Mouse (Mus musculus) R1 (cell line): ENCODE results near the gene Gcnt2.

Experiments used
- DNase-seq: peaks from one replicate; pipeline ENCODE4 v3.0.0-alpha.2; 2018; ENCODE audit warnings: low read depth, low spot score

The Gcnt2 gene

DNA sequence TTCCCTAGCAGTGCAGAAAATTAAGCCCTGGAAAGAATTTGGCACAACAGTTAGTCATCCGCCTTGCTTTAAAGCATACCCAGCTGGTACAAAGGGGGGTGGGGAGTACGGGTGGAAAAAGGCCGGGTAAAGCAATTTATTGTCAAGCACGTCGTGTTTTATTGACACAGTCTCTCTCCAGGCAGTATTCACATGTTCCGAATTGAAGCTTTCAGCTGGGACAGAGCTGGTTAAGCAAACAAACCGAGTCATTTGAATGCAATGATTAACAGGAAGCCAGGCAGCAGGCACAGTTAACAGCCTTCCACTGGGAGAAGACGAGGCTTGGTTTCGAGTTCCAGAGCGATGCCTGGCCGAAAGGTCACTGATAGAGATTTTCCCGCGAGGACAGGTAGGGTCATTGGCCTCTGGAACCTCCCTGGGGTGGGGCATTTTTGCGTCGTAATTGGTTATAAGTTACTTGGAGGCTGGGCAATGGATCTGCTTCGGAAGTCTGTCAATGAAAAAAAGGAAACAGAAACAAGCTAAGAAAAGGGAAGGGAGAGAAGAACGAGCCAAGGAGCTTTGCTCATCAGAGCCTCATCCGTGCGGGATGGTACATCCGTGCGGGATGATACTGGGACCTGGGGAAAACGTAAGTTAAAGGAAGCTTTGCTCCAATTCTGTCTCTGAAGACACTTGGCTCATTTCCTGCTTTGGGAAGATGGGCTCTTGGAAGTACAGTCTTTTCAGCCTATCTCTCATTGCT, at the start of gene Gcnt2:
TSS of gene Gcnt2 (plus strand) at position 103 of the 748 bp plus-strand sequence.
- peak; percentile 38 for DNase-seq

DNA sequence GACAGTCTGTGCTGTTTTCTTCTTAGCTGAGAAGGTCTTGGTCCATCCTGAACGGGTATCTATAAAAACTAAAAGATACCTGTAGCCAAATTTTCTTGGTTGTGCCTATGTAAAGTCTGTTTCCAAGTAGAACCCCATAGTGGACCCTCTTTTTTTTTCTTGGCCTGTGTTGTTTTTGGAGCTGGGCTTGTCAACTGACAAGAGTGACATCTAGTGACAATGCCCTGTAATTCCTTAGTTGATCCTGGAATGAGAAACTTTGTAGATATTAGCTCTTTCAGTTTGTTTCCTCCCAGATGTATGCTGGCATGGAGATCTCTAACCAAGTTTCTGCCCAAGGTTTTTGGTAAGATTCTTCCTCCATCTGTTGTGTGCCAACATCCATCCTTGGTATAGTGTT, 38.9 kb upstream of the Gcnt2 start:
- DNase-seq, result no peak

- no peak for DNase-seq
These were observed 37.6 kb upstream of the Gcnt2 start for GRCm38 (mm10) chr13:40821911-40822310.

DNA sequence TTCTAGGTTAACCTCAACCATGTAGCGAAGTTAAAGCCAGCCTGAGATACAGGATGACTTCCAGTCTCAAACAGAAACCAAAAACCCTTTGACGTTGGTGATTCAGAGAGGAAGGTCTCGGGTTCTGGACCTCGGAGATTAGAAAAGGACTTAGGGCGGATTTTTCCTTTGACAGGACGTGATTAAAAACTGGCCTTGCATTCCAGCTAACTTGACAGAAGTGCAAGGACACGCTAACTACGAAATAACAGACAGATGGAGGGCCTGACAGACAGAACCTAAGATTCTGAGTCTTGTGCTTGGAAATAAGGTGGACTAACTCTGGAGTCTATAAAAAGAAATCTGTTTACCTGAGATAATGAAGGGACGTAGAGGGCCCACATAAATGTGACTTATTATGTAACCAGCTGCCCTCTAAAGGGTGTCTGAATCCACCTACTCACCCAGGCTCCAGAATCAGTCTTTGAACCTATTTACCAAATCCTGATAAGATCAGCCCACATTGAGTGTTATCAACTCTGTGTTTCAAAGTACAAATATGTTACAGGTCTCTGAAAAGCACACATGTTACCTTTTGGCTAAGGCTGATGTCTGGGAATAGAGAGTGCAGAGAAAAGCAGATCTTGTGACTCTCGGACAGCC, 18.3 kb upstream of the Gcnt2 start:
- DNase-seq, result no peak

DNA sequence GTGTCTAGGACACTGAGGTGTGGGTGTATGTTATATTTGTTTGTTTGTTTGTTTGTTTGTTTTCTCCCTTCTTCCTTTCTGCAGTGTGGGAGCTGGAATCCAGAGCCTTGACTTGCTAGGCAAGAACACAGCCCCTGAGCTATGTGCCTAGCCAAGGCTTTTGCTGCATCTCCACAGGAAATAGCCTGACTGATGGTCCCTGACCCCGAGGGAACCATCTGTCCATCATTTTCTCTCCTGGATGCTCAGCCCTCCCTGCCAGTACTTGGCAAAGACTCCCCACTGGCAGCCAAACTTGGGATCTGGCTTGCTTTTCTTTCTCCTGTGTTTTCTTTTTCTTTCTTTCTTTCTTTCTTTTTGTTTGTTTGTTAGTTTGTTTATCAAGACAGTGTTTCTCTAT, 17.4 kb upstream of the Gcnt2 start:
- DNase-seq, result no peak

GRCm38 (mm10) chr13:40843418-40844067, 16.0 kb upstream of the Gcnt2 start:
- DNase-seq, result peak; percentile 79

DNA sequence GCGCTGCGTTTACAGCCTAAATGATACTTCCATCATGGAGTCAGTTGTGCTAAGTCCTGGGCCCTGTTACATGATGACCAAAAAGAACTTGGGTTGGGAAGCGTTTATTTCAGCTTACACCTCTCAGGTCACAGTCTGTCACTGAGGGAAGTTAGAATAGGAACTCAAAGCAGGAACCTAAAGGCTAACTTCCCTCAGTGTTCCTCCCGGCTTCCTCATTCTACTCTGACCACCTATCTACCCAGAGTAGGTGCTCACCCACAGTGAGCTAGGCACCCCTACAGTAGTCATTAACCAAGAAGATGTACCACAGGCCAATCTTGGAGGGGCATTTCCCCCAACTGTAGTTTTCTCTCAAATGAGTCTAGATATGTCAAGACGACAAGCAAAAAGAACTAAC, 15.4 kb upstream of the Gcnt2 start:
- DNase-seq, result no peak

DNA sequence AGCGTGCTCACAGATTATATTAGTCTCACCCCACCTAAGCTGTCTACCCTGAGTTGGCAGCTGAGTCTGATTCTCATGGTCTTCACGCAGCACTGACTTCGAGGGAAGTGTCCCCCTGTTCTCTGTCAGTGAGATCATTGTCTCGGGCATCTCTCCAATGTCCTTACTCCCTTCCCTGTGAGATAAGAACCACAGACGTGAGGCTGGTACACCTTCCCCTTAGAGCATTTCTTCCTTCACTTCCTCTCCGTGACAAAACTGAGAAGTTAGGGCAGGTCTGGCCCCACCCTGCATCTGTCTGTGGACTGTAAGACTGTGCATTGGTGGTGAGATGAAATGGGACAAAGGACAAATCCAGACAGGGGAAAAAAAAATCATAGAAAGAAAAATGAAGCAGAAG, 13.6 kb upstream of the Gcnt2 start:
- no peak for DNase-seq

- peak; percentile 47 for DNase-seq
These were observed 13.2 kb upstream of the Gcnt2 start for GRCm38 (mm10) chr13:40846375-40846774.

DNA sequence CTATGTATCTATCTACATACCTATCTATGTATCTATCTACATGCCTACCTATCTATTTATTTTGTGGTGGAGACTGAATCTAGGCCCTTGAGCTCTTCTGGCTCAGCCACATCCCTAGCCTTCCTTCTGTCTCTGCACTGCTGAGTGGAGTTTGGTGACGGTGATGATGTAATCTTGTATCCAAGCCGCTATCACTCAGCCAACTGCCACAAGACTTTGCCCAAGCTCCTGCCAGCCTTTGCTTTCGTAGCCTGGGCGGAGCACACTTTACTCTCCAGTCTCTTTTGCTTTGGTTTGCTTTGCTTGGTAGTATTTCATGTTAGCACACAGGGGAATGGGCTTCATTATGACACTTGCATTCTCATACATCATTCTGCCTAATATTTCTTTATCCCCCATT, 11.7 kb upstream of the Gcnt2 start:
- DNase-seq, result no peak

GRCm38 (mm10) chr13:40850686-40851085, 8.9 kb upstream of the Gcnt2 start:
- no peak for DNase-seq

DNA sequence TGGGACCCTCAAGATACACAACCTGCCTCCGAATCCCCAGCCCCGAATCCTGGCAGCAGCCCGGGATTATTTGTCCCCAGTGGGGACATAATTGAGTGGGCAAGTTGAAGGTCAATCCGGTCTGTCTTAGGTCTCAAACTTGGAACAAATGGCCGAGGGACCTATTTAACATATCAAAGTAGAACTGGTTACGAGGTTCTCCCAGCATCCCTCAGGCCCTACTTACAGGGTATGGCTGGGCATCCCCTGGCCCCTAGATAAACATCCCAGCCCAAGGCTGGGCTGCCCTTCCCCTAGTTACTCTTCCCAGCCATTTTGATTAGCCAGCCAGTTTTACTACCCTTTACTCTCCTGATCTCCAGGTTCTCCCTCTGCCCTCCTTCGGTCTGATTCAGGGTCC, 8.3 kb upstream of the Gcnt2 start:
- DNase-seq, result no peak

- DNase-seq, result peak; percentile 81
These were observed 7.6 kb upstream of the Gcnt2 start for GRCm38 (mm10) chr13:40851961-40852360.

DNA sequence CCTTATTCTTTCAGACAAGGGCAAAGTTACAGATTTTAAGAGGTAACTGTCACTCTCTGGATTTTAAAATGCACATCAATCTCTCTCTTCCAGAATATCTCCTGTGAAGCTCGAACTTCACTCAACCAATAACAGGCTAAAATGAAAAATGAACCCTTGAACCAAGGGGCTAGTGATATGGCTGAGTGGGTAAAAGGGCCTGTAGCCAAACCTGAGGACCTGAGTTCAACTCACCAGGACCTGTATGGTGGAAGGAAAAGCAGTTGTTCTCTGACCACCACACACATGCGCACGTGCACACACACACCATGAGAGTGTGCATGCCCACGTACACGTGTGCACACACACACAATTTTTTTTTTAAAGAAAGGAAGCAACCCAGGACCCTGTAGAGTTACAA, 6.8 kb upstream of the Gcnt2 start:
- DNase-seq, result no peak

GRCm38 (mm10) chr13:40853842-40854241, 5.7 kb upstream of the Gcnt2 start:
- DNase-seq, result peak; percentile 26

DNA sequence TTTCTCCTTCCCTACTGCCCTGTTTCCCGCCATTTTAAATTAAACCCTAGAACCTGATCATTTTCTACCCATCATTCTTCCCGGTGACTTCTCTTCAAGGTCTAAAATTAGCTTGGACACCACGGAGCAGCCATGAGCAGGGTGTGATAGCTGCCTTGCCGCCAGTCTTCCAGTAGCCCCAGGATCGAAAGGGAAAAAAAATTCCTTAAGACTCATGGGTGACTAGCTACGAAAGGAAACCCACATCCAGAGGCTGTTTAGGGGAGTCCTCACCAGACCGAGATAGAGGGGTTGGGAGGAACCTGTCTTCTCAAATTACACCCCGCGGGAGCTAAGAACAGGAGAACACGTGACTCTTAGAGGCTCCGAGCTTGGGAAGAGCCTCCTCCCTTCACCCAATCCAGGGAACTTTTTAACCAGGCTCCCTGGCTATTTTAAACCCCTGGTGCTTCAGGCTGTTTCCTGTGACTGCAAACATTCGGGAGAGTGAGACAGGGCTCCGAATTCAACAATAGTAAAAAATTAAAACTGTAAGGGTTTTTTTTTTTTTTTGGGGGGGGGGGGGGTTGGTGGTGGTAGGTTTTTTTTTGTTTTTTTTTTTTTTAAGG, 5.0 kb upstream of the Gcnt2 start:
- DNase-seq, result peak; percentile 96

GRCm38 (mm10) chr13:40855266-40855665, 4.3 kb upstream of the Gcnt2 start:
- DNase-seq, result no peak

DNA sequence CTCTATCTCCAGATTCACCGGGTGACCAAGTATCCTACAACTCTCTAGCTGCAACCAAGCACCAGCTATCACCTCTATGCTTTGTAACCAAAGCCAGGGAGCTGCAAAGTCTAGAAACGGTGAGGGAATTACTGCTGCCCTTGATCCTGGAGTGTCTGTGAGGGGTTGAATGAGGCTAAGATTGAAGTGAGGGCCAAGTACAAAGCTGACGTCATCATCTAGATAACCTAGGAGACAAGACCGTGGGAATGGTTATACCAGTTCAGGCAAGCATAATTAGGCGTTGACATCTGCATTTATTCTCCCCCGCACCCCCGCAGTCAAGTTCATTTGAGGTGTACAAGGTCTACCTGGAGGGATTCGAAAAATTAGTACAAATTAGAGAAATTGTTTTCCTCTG, 2.8 kb upstream of the Gcnt2 start:
- DNase-seq, result peak; percentile 33

- DNase-seq, result no peak
These were observed 2.2 kb upstream of the Gcnt2 start for GRCm38 (mm10) chr13:40857281-40857818.

- no peak for DNase-seq
These were observed 329 bp upstream of the Gcnt2 start for GRCm38 (mm10) chr13:40859225-40859624.

GRCm38 (mm10) chr13:40863006-40863405, 3.5 kb downstream of the Gcnt2 start:
- DNase-seq, result peak; percentile 78
